Mouse (Mus musculus) spleen, adult 2 months (tissue): ENCODE data around the gene Gm13030.

Source experiments
- CTCF ChIP-seq: fragments of 200-500 bp; IDR thresholded peaks from 2 replicates; pipeline ENCODE4 v1.5.1; 2011; ENCODE audit warnings: mild to moderate bottlenecking, inconsistent platforms; ENCODE audit not compliant: insufficient read depth, insufficient read length, insufficient replicate concordance; ENCODE audit errors: extremely low read depth
- POLR2A ChIP-seq: fragments of 200-500 bp; IDR thresholded peaks from 2 replicates; pipeline ENCODE4 v1.6.1; 2011; ENCODE audit warnings: low read depth, low read length, inconsistent platforms

DNA sequence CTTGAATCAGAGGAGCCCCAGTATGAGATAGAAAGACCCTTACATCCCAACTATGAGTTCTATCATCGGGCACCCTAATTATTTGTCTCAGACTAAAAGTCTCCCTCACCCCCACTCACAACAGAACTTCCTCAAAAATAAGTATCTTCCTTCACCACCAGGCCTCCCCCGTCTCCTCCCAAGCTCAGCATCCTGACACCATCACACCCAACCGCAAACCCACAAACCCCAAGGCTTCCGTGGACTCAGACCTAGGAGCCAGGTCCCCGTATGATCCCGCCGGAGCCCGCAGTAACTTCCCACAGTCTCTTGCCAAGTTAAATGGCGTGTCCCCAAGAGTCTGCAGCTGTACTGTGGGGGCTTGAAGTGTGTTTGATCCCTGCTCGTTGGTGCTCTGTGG, 16.2 kb downstream of the Gm13030 start:
- TF ChIP-seq CTCF (no peak), POLR2A (no peak)
